Mouse (Mus musculus): ENCODE measurements at regions not wholly inside any gene's neighbourhood (a gene's known extent, or its start where the extent isn't known, plus 50 kb on each side); places are given as distances from the start of the nearest gene placed in this dataset.

DNA sequence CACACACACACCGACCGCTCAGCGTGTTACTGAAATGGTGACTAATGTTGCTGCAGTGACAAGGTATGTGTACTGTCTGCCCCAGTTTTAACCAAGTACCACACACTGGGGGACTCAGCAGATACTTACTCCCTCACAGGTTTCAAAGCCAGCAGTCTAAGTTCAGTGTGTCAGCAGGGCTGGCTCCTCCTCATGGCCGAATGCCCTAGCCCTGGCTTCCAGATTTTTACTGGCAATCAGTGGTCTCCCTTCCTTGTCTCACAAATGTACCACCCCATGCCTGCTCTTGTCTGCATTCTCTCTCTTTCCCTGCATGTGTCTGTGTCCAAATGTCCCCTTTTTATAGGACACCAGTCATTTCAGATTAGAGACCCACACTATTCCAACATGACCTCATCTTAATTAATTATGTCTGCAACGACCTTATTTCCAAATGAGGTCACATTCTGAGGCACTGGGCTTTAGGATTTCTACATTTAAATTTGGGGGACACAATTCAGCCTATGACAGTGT, 114.7 kb downstream of the Uri1 start:
- DNase-seq (ENCODE audit: low spot score): no peak

DNA sequence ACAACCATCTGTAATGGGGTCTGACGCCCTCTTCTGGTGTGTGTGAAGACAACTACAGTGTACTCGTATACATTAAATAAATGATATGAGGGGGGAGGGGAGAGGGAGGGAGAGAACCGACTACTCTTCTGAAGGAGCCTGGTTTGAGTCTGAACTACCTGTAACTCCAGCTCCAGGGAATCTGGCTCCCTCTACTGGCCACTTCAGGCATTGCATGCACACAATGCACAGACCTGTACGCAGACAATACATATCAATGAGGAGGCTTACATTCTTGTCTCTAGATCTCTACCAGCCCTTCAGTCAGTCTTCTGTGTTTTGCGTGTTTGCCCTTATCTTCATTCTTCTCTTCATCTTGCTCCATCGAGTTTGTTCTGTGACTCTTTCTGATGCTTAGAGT, 120.4 kb upstream of the Zfp536 start:
- DNase-seq (ENCODE audit: low spot score): no peak

DNA sequence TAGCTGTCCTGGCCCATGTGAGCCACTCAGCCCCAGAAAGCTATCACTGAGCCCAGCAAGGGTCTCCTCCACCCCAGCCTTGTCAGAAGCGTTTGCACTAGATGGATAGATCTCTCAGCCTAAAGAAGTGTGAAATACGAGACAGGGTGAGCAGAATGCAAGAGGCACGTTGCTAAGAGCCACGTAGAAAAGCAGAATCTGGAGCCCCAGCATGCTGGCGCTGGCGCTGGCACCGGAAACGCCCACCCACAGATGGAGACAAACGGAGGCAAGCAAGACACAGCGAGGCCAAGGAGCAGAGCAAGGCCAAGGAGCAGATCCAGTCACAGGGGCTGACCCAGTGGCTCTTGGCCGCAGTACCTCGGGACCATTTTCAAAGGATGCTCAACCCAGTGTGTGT, 100.9 kb upstream of the Zfp536 start:
- DNase-seq (ENCODE audit: low spot score): no peak

DNA sequence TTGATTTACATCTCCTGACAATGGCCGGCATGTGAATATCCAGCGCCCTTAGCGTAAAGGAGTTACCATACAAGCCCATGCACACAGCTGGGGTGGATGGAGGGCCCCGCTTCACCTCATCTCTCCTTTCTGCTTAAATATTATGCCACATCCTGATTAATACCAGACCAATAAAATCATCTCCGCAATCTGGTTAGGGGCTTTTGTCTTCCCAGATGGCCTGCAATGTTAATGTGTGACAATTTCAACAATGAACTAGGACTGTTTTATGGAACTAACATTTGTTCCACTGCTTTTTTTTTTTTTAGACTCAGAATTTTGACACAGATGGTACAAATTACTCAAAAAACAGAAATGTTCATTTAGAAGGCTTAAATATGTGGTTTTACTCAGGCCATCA, 97.5 kb upstream of the Zfp536 start:
- no peak for DNase-seq (ENCODE audit: low spot score)

DNA sequence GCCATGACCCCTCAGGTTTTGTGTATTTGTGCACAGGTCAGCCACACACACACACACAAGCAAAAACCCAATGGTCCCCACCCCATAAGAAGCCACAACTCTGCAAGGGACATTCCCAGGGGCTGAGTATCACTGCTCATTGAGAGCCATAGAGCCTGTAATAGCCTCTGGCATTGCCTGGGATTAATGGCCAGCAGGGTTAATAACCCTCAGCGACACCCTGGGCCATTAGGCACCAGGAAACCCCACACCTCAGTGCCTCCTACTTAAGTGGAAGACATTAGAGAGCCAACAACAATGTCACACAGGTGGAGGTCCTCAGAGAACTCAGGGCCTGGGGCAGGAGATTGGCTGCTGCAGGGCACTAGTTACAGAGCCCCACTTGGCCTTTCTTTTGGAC, 93.0 kb upstream of the Zfp536 start:
- no peak for DNase-seq (ENCODE audit: low spot score)

DNA sequence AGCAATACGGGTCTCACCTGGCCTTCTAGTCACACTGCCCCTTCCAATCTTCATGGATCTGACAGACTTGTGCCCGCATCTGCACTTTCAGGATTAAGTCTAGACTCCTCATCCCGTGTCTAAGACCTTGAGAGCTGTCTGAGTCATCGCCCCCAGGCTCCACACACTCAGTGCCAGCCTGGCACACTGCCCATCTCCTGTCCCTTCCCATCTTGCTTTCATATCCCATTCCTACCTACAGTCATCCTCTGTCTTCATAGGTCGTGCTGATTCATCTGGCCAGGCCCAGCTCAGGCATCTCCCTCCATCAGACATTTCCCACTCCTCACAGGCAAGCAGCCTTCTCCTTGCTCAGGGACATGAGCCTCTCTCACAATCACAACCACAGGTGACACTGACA, 78.0 kb upstream of the Zfp536 start:
- DNase-seq (ENCODE audit: low spot score): no peak

DNA sequence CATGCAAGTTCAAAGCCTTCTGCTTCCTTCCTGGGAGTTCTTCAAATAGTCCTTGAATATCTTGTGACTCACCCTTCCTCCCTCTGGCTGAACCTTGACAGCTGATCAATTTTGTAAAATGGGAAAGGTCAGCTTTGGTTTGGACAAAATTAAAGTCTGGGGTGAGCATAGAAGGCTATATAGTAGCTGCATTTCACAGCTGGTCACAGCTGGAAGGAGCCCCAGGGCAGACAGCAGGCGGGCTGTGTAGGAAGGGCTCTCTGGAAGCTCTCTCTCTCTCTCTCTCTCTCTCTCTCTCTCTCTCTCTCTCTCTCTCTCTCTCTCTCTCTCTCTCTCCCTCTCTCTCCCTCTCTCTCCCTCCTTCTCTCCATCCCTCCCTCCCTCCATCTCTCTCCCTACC, 71.8 kb upstream of the Zfp536 start:
- no peak for DNase-seq (ENCODE audit: low spot score)

DNA sequence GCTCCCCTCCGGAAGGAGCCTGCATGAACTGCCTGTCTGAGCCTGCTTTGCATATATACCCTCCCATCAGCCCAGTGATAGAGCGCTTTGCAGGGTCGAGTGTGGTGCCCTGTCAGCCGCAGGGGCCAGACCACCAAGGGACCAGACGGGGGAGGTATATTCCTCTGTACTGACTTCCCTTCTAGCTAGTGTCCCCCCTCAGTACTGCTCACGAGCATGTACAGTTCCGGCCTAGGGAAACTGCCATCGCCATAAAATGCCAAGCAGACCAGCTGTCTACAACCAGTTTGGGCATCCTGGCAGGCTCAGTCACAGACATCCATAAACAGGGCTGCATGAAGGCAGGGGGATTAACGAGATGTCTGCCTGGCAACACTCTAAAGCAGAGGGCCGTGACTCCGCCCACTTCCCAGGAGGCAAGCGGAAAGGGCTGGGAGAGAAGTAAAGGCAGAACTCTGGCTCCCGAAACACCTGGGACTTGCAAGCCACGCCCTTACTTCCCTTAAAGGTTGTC, 68.6 kb upstream of the Zfp536 start:
- DNase-seq (ENCODE audit: low spot score): peak; percentile 2

DNA sequence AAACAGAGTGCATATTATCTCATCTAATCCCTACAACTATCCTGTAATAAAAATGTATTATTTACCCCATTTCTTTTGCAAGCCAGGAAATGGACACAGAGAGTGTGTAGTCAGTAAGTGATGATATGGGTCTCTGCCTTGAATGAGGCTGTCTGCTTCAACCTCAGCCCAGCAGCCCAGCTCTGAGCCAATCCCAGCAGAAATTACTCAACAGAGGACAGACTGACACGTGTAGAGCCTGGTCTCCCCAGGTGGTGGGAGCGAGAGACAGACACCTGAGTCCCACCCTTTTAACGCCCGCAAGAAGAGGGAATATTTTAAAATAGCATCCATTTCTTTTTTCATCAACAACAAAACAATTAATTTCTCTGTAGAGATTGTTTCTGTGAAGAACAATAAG, 68.1 kb upstream of the Zfp536 start:
- DNase-seq (ENCODE audit: low spot score): no peak

DNA sequence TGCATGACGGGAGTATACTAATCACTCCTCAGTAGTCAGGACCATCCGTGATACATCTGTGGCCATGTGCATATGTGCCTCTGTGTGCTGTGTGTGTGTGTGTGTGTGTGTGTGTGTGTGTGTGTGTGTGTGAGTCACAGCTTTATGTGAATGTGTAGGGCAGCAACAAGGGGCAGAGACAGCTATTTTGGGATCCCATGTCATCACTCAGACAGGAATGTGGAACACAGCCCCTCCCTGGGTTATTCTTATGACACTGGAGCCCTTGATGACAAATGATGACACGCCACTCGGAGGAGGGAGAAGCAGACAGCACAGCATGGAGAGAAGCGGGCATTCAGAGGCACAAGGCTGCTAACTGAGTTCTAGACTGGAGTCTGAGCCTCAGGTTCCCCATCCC, 64.4 kb upstream of the Zfp536 start:
- DNase-seq (ENCODE audit: low spot score): no peak

DNA sequence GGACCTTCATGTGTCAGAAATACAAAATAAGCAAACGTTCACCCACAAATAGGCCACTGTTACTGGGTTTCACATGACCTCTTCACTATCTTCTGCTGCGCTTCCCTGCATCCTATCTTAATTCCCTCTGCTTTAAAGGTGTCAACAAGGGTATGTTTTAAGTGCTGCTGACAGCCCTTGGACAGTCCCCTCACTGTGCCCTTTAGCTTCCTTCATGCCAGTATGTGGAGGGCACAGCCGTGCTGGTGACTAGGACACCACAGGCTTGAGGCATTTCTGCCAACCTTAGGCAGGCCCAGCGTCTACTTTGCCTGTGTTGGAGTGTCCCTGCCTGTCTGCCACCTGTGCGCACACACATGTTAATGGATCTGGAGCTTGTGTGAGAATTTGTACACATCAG, 63.9 kb upstream of the Zfp536 start:
- DNase-seq (ENCODE audit: low spot score): no peak

DNA sequence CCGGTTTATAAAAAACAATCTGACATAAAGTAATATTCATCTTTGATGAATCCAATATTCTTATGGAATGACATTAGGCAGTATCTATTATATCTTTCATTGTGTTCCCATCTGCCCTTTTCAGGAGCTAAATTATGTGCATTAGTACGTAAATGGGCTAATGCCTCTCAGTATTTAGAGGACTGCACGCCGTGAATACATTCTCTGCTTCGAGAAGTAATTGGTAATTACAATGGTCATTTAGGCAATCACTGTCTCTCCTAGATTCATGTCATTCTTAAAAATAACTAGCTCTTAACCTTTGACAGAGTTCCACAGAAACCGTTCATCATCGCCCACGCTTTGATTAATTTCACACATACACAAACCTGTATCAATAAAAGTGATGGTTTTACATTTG, 60.0 kb upstream of the Zfp536 start:
- DNase-seq (ENCODE audit: low spot score): no peak

DNA sequence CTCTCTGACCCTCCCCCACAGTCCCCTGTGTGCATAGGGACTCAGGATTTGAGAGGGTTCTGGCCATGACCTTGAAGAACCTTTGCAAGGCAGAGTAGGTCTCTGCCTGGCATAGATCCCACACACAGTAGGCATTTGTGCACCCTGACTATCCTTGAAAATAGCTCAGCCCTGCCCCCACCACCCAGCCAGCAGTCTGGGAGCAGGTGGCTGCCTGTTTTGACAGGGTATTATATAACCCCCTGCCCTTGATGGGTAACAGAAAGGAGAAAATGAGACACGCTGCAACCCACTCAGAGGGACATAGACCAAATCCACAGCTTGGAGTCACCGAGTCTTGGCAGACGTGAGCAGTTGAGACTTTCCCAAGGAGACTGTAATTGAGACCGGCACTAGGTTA, 58.9 kb upstream of the Zfp536 start:
- no peak for DNase-seq (ENCODE audit: low spot score)

DNA sequence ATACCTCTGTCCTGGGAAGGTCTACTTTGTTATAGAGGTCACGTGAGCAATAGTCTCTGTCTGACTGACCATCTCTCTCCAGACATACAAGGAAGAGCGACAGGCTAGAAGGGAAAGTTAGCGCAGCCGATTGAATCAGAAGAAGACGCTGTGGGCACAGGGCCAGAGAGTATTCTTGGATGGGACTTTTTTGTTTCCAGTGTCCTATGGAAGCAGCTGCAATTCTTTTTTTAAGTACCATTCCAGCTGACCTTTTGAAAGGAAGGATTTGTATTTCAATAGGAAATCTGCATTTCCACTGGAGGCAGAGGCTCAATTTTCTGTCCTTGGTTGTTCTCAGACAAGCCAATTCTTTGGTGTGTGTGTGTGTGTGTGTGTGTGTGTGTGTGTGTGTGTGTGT, 52.3 kb upstream of the Zfp536 start:
- no peak for DNase-seq (ENCODE audit: low spot score)

All from ovary, postnatal 10 days (tissue).